Mouse (Mus musculus): ENCODE measurements around the gene Layn.

Layn gene

DNA sequence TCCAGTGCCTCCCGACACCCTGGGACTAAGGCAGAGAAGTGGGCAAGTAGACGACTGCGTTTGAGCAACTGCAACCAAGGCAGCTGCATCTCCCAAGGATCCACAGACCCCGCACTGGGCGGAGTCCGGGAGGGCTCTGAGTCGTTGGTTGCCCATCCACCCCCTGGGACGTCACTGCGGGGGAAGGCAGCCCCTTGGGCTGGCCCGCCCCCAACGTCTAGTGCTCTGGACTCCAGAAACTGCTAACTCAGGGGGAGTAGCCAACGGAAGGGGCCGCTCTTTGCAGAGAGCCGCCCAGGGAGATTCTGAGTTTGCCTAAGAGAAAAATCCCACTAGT, at the start of gene Layn:
Gene Layn, minus strand, starts transcription at position 116 of the 337 bp plus-strand sequence.
- peak; percentile 87 for DNase-seq (ENCODE audit: low read depth)

DNA sequence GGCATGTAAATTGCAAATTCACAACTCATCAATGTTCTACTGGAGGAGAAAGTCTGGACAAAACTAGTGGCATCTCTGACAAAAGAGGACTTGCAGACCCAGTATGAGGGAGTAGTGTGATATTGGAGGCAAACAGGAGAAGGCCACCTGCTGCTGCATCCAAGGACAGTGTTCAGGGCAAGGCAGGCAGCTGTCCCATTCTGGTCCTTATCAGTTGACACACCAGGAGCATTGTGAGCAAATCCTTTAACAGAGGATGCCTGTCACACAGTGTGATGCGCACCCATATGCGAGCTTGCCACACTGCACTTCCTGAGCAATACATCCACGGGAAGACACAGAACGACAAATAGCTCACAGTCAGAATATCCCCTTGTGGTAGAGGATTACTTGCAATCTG, 37.9 kb upstream of the Layn start:
- DNase-seq (ENCODE audit: low read depth) = no peak

DNA sequence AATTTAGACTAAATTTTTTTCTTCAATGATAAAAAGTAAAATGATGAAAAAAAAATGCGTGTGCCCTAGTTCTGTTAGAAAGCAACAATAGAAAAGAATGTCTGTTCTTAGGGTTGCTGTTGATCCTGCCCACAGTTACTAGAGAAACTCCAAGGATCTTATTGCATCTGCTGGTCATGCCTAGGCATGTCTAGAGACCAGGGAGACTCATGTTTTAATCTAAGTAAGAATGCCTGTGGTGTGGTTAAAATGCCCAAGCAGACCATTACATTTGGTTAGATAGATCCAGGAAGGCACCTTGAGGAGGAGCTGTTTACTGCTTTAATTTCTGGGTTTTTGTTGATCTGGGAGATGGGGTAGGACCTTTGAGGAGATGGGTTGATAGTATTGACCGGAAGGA, 28.9 kb upstream of the Layn start:
- DNase-seq (ENCODE audit: low read depth) = no peak

DNA sequence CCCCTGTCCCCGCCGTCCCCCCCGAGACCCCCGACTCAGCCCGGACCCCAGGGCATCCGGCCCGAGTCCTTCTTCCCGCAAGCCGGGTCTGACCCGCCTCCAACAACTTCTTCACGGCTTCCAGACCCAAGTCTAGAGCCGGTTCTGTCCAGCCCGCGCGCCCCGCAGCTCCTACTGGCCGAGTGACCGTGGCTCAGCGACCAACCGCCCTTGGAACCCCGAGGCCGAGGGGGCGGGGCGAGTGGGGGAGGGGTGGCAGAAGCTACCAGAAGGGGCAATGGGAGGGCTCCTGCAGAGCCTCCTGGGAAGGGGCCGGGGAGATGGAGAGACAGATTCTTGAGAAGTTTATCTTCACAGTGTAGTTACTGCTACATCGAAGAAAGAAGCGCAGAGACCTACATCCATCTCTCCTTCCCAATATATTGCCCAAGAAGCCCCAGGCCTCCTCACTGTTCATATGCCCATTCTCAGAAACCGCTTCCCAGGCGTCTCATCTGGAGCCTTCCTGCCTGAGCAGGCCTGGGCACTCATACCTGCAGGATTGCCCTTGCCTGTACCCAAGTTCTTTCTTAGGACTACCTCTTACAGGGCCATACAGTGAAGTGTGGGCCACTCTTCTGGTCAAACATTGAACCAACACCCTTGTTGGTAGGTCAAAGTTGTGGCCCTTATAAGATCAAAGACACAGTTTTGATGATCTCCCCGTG, 27.1 kb upstream of the Layn start:
- DNase-seq (ENCODE audit: low read depth) = no peak

DNA sequence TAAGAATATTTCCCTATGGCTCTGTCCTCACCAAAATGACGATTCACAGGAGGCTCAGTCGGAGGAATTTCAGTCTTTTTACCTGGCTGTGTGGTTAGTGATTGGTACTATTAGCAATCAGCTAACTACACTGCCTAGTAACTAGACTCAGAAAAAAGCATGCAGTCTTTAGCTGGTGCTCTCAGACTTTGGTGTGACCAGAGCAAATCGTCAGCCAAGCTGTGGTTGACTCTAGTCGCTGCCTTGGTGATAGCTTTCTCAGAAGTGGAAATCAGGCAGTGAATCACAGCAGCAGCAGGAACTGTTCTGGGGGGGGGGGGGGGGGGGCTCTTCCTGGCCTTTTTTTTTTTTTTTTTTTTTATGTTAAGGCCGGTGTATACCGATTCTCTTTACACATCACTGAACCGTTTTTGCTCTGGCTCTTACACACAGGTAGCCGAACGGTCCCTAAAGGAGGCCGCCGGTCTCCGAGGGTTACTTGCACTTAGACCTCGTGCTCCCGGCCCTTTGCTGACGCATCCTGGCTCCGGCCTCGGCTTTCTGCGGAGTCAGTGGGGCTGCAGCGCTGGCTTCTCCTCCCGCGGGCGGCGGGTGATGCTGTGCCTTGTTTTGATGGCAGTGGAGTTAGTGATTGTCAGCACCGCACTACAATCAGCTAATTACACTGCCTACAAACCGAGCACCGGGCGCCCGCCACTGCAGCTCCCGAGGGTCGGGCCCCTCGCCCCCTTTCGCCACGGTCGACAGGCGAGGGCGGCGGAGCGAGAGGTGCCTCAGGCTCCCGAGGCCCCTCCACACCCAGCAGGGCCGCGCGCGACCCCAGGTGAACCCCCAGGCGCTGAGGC, 26.3 kb upstream of the Layn start:
- no peak for DNase-seq (ENCODE audit: low read depth)

DNA sequence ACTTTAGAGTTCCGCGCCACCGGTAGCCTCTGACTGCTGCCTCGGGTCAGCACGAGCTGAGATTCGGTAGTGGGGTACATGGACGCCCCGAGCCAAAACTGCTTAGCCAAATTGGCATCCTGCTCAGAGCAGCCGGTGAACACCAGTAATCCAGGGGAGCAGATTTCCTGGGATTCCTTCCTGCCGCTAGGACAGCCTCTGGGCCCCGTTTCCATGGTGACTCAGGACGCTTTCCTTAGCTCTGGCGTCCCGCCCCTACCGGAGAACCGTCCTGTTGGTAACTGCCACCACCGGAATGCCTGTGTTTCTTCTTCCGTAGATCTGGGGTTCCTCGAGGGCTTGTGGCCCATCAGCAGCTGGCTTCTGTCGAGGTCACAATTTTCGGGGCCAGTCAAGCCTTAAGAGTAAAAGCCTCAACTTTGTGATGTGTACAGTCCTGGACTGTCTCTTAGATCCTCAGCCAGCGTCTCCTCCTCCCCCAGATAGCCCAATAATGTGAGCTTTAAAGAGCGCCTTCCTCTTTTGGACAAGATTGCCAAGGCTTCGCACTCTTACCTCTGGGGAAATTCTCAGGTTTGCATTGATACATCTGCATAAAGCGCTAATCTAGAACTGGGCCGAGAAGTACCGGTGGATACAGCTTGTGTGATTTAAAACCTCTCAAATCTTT, 25.0 kb upstream of the Layn start, which contains the start of gene 4833427G06Rik:
Gene 4833427G06Rik, minus strand, starts transcription at position 323 of the 670 bp plus-strand sequence.
- no peak for DNase-seq (ENCODE audit: low read depth)

- DNase-seq (ENCODE audit: low read depth) = no peak
Observed at GRCm38 (mm10) chr9:51096306-51096705, 19.4 kb upstream of the Layn start.

GRCm38 (mm10) chr9:51093697-51094096, 16.8 kb upstream of the Layn start:
- DNase-seq (ENCODE audit: low read depth) = no peak

- DNase-seq (ENCODE audit: low read depth) = no peak
Observed at GRCm38 (mm10) chr9:51081614-51082013, 4.7 kb upstream of the Layn start.

DNA sequence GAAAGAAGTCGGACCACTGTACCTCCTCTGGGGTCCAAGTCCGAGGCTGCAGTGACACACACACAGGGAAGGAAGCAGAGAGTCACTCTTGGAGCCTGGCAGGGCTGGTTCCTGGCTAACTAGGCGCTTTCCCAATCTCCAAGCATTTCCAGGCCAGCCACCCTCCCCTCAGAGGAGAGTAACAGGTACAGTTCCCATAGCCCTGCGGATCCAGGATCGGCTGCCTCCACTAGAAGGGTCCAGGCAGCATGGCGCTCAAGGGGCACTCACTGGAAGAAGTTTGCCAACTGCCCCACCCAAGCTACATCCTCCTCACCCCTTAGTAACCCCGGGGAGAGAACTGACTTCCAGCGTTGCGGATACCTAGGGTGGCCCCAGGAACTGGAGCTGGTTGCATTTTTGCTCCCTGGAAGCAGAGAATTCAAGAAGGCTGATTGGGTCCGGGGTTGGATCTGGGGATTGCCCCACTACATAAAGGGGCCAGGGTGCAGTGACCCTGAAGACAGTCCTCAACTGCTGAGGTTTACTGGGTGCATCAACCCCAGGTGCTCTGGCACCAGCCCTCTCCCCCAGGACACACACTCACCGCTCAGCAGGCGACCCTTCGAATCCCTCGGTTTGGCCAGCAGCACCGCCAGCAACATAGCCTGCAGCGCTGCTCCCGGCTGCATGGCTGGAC, 455 bp downstream of the Layn start:
- DNase-seq (ENCODE audit: low read depth) = no peak

DNA sequence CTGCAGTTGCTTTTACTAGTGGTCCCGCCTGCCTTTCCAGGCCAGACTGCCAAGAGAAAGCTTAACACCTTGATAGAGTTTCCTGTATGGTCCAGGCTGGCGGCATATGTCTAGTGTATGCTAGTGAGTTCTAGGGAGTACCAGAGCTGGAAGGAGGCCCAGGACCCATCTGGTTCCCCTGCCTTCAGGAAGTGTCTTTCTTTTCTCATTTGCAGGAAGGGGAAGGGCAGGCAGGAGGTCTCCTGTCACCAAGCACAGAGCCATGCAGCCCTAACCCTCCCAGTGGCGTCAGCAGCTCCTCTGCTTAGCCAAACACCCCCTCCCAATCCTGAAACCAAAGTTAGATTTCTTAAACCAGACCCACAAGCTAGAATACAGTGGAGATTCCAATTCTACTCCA, 1.1 kb downstream of the Layn start:
- no peak for DNase-seq (ENCODE audit: low read depth)

DNA sequence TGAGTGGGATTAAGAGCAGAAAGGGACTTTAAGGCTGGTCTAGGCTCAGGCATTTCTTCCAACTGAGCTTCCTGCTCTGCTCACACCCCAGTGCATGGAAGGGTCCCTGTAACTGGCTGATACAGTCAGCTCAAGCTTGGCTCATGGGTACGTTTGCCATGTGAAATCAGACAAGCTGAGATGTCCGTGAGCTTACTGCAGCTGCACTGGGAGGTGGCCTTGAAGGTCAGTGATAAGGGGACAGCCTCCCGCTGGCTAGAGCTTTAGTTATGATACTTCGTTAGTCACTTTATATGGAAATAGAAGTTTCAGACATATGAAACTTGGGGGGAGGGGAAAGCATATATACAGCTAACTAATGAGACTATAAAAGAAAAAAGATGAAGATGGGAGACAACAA, 6.1 kb downstream of the Layn start:
- no peak for DNase-seq (ENCODE audit: low read depth)

DNA sequence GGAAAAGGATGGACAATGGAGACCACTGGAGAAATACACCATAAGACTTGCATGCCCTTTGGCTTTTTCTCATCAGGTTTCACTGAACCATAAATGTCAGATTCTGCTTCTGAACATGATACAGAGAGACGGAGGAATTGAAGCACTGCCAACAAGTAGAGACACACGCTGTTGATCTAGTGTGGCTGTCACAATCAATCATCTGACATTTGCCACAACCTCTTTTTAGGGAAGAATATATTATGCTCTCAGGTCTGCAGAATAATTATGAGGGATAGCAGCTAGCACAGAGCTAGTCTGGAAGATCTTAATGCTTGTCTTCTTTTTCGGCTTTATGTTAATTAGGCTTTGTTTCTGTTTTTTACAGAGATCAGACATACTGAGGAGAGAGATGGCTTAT, 8.7 kb downstream of the Layn start:
- no peak for DNase-seq (ENCODE audit: low read depth)

DNA sequence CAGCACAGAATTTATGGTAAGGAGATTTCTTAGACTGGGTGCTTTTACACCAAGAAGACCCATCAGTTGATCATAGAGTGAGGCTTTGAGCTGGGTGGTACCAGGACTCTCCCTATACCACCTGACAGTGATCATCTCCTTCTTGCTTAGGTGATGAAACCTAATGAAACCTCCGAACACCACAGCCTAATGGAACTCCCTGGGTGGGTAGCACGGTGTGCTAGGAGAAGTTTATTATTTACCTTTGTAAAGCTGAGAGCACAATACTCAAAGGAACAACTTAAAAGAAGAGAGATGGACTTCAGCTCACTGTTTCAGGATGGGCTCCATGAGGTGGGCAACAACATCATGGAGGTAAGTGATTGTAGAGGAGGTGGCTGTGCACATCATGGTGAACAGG, 16.3 kb downstream of the Layn start, which contains the start of gene Btg4:
Gene Btg4, plus strand, starts transcription at position 301 of the 400 bp plus-strand sequence.
- DNase-seq (ENCODE audit: low read depth) = no peak

- peak; percentile 83 for DNase-seq (ENCODE audit: low read depth)
Observed at GRCm38 (mm10) chr9:51058951-51059521, 17.9 kb downstream of the Layn start.

DNA sequence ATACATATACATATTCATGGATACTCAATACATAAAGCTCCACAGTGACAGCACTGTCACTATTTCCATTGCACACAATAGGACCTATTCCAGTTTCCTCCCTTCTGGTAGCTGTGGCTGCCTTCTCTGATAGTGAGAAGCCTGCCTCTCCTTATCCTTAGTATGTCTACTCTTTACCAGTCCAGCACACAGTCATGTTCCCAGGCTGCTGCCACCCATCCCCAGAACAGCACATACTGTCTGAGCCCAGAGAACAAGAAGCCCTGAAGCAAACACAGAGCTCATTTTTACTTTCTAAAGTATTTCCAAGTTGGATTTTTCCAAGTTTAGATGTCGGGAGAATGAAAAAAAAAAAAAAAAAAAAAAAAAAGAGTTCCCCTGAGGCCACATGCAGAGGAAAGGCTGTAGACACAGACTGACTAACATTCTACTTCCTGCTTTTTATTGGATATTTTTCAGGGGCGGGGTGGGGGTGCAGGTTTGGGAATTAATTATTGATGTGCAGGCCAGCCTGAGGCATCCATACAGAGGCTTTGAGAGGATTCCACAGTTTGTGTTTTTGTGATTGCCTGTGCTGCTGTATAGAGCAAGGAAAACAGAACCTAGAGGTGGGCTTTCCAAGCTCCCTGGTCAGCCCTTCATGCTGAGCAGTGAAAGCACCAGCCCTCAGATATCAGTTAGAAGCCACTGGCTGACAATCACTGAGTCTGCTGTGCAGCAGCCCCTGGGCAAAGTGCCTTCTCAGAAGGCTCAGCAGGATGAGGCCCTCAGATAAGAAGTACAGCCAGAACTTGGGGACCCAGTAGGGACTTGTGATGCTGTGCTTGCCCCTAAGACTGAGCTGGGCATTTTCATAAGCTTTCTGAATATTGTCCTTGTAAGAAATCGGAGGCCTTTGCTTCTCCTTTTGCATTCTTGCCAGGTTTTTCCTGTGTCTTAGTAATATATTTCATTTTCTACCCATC, 20.3 kb downstream of the Layn start:
- DNase-seq (ENCODE audit: low read depth) = no peak

DNA sequence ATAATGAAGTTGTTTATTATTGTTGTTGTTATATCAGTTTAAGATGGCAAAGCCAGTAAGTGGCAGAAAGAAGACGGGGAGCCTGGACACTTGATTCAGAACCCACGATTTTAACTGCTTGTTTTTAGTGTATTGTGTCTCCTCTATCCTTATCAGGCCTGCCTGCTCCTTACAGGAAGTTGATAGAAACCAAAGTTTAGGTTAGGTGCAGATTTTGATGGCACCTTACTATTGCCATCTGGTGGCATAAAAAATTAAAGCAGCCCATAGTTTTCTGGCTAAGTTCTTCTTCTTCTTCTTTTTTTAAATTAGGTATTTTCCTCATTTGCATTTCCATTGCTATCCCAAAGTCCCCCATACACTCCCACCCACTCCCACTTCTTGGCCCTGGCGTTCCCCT, 24.7 kb downstream of the Layn start:
- DNase-seq (ENCODE audit: low read depth) = no peak

GRCm38 (mm10) chr9:51042136-51042535, 34.8 kb downstream of the Layn start:
- peak; percentile 32 for DNase-seq (ENCODE audit: low read depth)

GRCm38 (mm10) chr9:51041491-51041980, 35.4 kb downstream of the Layn start:
- DNase-seq (ENCODE audit: low read depth) = no peak

- DNase-seq (ENCODE audit: low read depth) = no peak
Observed at GRCm38 (mm10) chr9:51032785-51033529, 43.9 kb downstream of the Layn start.

Data from fibroblast of lung, adult 2 months (primary cell).